Mouse (Mus musculus) embryonic facial prominence, embryonic 14.5 days (tissue): ENCODE measurements around the gene Mynn. TPM values are rescaled to one million over a fixed set of nuclear protein-coding genes. Genes with fewer than 3 reads are reported as not detected.
"Not testable (repeated sequence)": the region's sequence is repeated elsewhere in the genome, so short reads cannot be mapped to it uniquely, and the experiment has no call there.

Experiments used
- ATAC-seq: fragments of 200-750 bp; cut with Nextera tagmentation; 2 replicates; pipeline ENCODE4 v1.8.0; 2017; ENCODE audit warnings: low read depth, moderate number of reproducible peaks, moderate TSS enrichment
- DNase-seq: peaks from one replicate; pipeline ENCODE4 v3.0.0-alpha.2; 2015; ENCODE audit warnings: low spot score
- H3K27ac ChIP-seq: fragments of 300-500 bp; sonication (generic); replicated peaks from 2 replicates; pipeline ENCODE4 v1.5.1; 2014; ENCODE audit warnings: low read depth, mild to moderate bottlenecking, low read length, moderate library complexity
- H3K27me3 ChIP-seq: fragments of 300-500 bp; sonication (generic); replicated peaks from 2 replicates; pipeline ENCODE4 v1.6.1; 2014; ENCODE audit warnings: low read length; ENCODE audit not compliant: control insufficient read depth, insufficient read depth
- H3K36me3 ChIP-seq: fragments of 300-500 bp; sonication (generic); 2 replicates; pipeline ENCODE4 v1.6.1; 2014; ENCODE audit warnings: low read length, mixed read lengths; ENCODE audit not compliant: control insufficient read depth, insufficient read depth
- H3K4me1 ChIP-seq: fragments of 300-500 bp; sonication (generic); 2 replicates; pipeline ENCODE4 v1.6.1; 2014; ENCODE audit warnings: antibody characterized with exemption, low read length; ENCODE audit not compliant: control insufficient read depth, insufficient read depth
- H3K4me2 ChIP-seq: fragments of 300-500 bp; sonication (generic); 2 replicates; pipeline ENCODE4 v1.6.1; 2014; ENCODE audit warnings: low read depth, mild to moderate bottlenecking, low read length, moderate library complexity, mixed read lengths
- H3K4me3 ChIP-seq: fragments of 300-500 bp; sonication (generic); 2 replicates; pipeline ENCODE4 v1.5.1; 2014; ENCODE audit warnings: low read depth, mild to moderate bottlenecking, low read length
- H3K9ac ChIP-seq: fragments of 300-500 bp; sonication (generic); 2 replicates; pipeline ENCODE4 v1.6.1; 2014; ENCODE audit warnings: low read depth, mild to moderate bottlenecking, low read length, moderate library complexity, mixed read lengths
- H3K9me3 ChIP-seq: fragments of 300-500 bp; sonication (generic); 2 replicates; pipeline ENCODE4 v1.6.1; 2016; ENCODE audit warnings: low read length; ENCODE audit not compliant: control insufficient read depth
- WGBS: fragments of 180-500 bp; shearing (Covaris S2); extraction: QIAGEN DNeasy Blood & Tissue Kit; methylation state at CpG from one replicate; pipeline ENCODE4 v1.1.7; 2014; 5-methylcytosine and 5-hydroxymethylcytosine counted together
- polyA plus RNA-seq: library from polyadenylated mRNA; unstranded; fragments of >200 nt; fragmentation: Nextera tagmentation; extraction: Ambion mirVana; gene quantifications from 2 replicates; pipeline ENCODE4 v1.2.1, GENCODE M21; 2014

Mynn gene
- 29.9 and 33.6 TPM in 2 replicates for polyA plus RNA-seq

DNA sequence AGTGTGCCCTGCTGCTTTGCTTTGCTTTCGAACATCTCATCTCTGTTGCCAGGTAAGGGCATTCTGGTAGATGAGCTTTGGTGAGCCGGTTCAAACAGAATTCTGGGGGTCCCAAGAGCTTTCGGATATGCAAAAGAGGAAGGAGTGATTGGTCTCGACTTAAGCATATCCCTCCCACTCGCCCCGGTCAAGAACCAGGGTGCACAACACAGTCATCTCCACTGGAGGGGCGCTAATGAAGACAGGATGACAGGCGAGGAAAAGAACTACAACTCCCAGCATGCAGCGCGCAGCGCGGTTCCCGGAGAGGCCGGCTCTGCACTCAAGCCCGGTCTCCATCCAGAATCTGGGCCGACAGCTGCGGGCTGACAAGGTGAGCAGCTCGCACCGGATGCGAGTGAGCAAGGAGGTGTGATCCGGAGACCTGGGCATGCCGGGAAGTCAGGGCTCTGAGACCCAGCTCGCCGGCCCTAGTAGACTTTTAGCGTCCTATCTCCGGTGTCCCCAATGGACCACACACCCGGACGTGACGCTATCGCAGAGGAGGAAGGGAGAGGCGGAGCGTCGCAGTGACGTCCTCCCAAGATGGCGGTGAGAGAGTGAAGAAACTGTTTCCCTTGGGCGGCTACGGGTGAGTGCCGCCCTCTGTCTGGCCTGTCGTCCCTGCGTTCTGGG is at the start of gene Mynn:
TSS of gene Mynn (plus strand) at position 1 of the 675 bp plus-strand sequence.
- ATAC-seq (peak; percentile 95), DNase-seq (peak; percentile 98)
- Histone ChIP-seq H3K4me3 (peak within 1 kb of the TSS; percentile 96), H3K9me3 (no peaks in the 10 kb centered on the region), H3K4me2 (peak within 1 kb of the TSS; percentile 84), H3K27me3 (peaks cover 11% of the 10 kb centered on the region; the same call in 1 of the 2 replicates), H3K27ac (peak within 1 kb of the TSS; percentile 97), H3K4me1 (peaks cover 12% of the 10 kb centered on the region), H3K9ac (peak within 1 kb of the TSS; percentile 91), H3K36me3 (peaks cover 24% of the 10 kb centered on the region)
- WGBS, result 2% methylated on average over 30 of the region's 40 CpGs

DNA sequence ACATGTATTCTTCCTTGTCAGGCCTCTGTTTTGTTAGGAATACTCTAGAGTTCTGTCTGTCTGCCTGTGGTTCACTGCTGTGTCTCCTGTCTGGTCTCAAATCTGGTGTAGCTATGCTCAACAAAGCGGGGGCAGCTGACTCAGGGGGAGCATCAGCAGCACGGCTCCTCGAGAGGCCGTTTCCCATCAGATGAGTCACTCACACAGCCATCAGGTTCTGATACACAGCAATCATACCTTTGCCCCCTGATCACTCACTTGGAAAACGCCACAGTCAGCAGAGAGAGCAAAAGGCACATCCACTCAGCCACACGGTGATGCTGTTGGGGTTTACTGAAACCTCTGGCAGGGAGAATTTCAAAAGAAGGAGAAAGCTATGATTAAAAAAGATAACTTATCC is 48.1 kb upstream of the Mynn start:
- Histone ChIP-seq H3K9ac (no peak overlapping the region), H3K36me3 (no peaks in the 10 kb centered on the region), H3K4me2 (no peak overlapping the region), H3K27me3 (no peaks in the 10 kb centered on the region), H3K4me1 (no peaks in the 10 kb centered on the region), H3K27ac (no peak overlapping the region), H3K9me3 (no peaks in the 10 kb centered on the region), H3K4me3 (no peak overlapping the region)
- 68% methylated on average over 6 of the region's 6 CpGs for WGBS
- ATAC-seq, result no peak
- no peak for DNase-seq

DNA sequence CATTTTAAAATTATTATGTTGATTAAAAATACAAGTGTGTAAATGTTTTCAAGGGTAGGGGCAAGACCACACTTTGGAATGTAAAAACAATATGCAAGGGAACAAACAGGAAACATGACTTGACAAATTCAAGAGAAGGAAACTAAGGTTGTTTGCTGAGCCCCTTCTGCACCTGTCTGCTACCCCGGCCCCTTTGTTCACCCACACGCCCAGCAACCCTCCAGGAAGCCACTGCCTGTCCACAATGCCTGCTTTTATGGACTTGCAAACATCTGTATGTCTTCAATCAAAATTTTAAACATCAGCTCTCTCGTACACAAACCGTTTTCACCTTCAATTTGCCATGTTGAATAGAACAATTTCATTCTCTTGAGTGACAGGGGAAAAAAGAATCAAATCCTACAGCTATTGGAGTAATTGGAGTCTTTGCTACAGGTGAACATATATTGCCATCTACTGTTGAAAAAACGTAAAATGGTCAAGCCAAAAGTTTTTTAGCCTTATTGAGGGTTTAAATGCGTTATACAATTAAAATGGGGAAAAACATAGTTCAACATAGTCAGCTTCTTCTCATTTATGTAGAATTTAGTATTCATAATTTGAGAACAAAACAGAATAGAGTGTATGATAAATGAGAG is 41.1 kb upstream of the Mynn start:
- no peaks in the 10 kb centered on the region for H3K36me3 ChIP-seq
- H3K4me3 ChIP-seq, result no peak overlapping the region
- no peak overlapping the region for H3K9ac ChIP-seq
- no peak for ATAC-seq
- no peak overlapping the region for H3K27ac ChIP-seq
- no peaks in the 10 kb centered on the region for H3K27me3 ChIP-seq
- no peaks in the 10 kb centered on the region for H3K4me1 ChIP-seq
- no peaks in the 10 kb centered on the region for H3K9me3 ChIP-seq
- peak; percentile 22 for DNase-seq
- no peak overlapping the region for H3K4me2 ChIP-seq
- 39% methylated on average over 6 of the region's 6 CpGs for WGBS

DNA sequence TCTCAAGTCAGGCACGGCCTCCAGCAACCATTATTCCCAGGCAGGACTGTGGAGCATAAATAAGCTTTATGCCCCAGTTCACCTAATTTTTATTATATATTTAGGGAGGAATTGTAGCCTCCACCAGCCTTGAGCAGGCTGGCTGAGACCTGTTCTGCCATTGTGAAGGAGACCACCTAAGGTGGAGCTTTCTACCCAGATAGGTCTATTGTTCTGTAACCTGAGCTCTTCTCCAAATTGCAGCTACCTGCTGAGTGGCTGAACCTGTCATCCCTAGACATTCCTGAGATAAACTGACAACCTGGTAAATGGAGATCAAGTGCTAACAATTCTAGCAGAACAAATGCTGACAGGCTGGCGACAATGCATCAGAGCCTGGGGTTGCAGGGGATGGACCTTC is 35.5 kb upstream of the Mynn start:
- WGBS, result no CpG with 5 or more reads among the region's 2 CpGs
- H3K4me3 ChIP-seq, H3K36me3 ChIP-seq, DNase-seq, H3K27ac ChIP-seq, H3K9ac ChIP-seq, H3K4me1 ChIP-seq, H3K27me3 ChIP-seq, H3K9me3 ChIP-seq, H3K4me2 ChIP-seq: not testable (repeated sequence)
- peak; percentile 93 for ATAC-seq

DNA sequence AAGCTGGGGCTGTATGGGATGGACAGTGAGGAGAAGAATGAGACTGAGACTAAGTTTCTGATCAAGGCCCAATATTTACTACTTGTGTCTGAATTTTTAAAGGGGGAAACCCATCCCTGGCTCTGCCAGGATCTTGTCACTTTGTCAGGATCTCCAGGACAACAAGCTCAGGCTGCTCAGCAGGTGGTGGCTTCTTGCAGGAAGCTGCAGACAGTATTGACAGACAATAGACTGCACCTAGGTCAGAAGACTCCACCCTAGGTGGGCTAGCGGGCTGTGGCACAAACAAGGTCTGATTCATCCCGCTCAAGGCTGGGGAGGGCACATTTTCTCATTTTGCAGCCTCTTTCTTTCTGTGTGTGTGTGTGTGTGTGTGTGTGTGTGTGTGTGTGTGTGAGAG is 28.3 kb upstream of the Mynn start:
- Histone ChIP-seq H3K4me2 (no peak overlapping the region), H3K27ac (no peak overlapping the region), H3K9me3 (no peaks in the 10 kb centered on the region), H3K9ac (no peak overlapping the region), H3K27me3 (no peaks in the 10 kb centered on the region), H3K4me3 (no peak overlapping the region), H3K36me3 (no peaks in the 10 kb centered on the region), H3K4me1 (no peaks in the 10 kb centered on the region)
- DNase-seq, result no peak
- ATAC-seq, result no peak
- WGBS, result 14% methylated on average over 2 of the region's 2 CpGs

DNA sequence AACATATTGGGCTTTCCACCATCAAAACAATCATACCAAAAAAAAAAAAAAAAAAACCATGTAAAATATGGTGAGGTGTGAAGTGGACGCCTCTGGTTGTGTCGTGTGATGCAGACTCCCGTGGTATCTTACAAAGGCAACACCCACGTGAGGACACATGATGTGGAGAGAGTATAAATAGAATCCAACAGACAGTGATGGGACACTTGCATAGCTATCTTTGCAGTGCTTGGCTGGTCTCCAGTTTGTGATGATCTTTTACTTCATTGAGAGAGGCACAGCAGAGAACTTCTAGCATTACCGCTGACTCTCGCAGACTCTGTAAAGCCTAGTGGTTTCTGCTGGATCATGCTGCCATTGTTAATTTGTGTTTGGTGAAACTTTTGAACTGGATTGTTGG is 13.0 kb upstream of the Mynn start:
- Histone ChIP-seq H3K9ac (no peak overlapping the region), H3K9me3 (no peaks in the 10 kb centered on the region), H3K4me2 (no peak overlapping the region), H3K36me3 (no peaks in the 10 kb centered on the region), H3K4me3 (no peak overlapping the region), H3K4me1 (no peaks in the 10 kb centered on the region), H3K27me3 (no peaks in the 10 kb centered on the region), H3K27ac (no peak overlapping the region)
- ATAC-seq (no peak), DNase-seq (no peak)
- WGBS, result 81% methylated on average over 6 of the region's 6 CpGs

DNA sequence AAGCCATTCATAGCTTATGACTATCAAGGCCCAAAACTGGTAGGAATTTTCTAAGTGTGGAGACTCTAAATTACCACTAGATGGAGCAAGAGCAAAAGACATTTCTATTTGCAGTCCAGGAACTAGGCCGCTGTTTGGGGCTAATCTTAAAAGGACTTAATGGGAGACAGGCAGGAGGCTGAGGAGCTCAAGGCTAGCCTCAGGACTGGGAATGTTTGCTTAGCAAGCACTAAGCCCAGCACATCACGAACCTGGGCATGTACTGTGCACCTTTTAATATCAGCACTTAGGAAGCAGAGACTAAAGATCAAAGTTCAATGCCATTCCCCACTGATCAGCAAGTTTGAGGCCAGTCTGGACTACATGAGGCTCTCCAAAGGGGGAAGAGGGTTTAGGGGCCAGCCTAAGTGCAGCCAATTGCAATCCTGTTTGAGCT is 9.4 kb upstream of the Mynn start:
- Histone ChIP-seq H3K9ac (no peak overlapping the region), H3K9me3 (no peaks in the 10 kb centered on the region), H3K4me3 (no peak overlapping the region), H3K4me1 (0 out of 2 replicates have a peak, but pooled peaks cover 4% of the 10 kb centered on the region), H3K36me3 (no peaks in the 10 kb centered on the region), H3K27me3 (no peaks in the 10 kb centered on the region), H3K27ac (no peak overlapping the region), H3K4me2 (no peak overlapping the region)
- ATAC-seq (peak; percentile 58; the same call in 1 of the 2 replicates), DNase-seq (peak; percentile 90)
- 0% methylated on average over 2 of the region's 2 CpGs for WGBS

DNA sequence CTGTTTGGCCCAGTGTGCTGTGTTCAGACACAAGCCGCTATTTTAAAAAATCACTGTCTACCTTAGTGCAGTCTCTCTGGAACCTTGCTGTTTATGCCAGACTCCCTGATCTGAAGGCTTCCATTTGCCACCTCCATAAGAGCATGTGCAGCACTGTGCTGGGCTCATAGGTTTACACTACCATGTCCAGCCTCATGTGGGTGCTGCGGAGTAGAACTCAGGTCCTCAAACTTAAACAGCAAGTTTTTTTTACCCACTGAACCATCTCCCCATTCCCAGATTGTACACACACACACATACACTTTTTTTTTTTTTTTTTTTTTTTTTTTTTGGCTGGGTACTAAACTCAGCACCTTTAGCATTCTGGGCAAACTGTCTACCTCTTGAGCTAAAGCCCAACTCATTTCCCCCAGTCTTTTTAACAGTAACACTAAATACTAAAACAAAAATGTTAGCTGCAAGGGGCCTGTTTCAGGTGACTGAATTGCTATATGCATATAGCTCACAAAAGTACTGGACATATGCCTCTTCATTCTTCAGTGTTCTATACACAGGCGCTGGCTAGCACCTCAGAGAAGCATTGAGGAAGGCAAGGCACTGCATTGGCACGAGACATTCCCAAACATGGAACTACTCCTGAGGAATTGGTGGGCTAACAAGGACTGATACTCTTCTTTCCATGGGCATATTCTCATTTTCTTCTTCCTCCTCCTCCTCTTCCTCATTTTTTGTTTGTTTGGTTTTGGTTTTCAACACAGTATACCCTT is 8.0 kb upstream of the Mynn start:
- no peak overlapping the region for H3K27ac ChIP-seq
- DNase-seq, result peak; percentile 26
- no peak overlapping the region for H3K4me2 ChIP-seq
- WGBS, result 70% methylated on average over 4 of the region's 4 CpGs
- ATAC-seq, result peak; percentile 35; the same call in 1 of the 2 replicates
- H3K4me3 ChIP-seq, result no peak overlapping the region
- H3K4me1 ChIP-seq, result 0 out of 2 replicates have a peak, but pooled peaks cover 4% of the 10 kb centered on the region
- H3K36me3 ChIP-seq, result no peaks in the 10 kb centered on the region
- H3K27me3 ChIP-seq, result peaks cover 10% of the 10 kb centered on the region; the same call in 1 of the 2 replicates
- no peaks in the 10 kb centered on the region for H3K9me3 ChIP-seq
- H3K9ac ChIP-seq, result no peak overlapping the region
